Mouse (Mus musculus) intestine, embryonic 14.5 days (tissue): ENCODE measurements around the gene Rrp8. TPM values are rescaled to one million over a fixed set of nuclear protein-coding genes. Genes with fewer than 3 reads are reported as not detected.

Source experiments
- ATAC-seq: fragments of 200-750 bp; cut with Nextera tagmentation; replicated peaks from 2 replicates; pipeline ENCODE4 v1.8.0; 2017; ENCODE audit warnings: low read depth, moderate number of reproducible peaks, moderate TSS enrichment, moderate library complexity; ENCODE audit not compliant: low FRiP score, low TSS enrichment
- DNase-seq: peaks from one replicate; pipeline ENCODE4 v3.0.0-alpha.2; 2018; ENCODE audit warnings: low spot score
- H3K27ac ChIP-seq: fragments of 300-500 bp; sonication (generic); 2 replicates; pipeline ENCODE4 v1.5.1; 2014; ENCODE audit warnings: low read depth, mild to moderate bottlenecking, control low read depth
- H3K27me3 ChIP-seq: fragments of 300-500 bp; sonication (generic); replicated peaks from 2 replicates; pipeline ENCODE4 v1.6.1; 2014; ENCODE audit warnings: low read length, control low read depth; ENCODE audit not compliant: control insufficient read depth, insufficient read depth
- H3K36me3 ChIP-seq: fragments of 300-500 bp; sonication (generic); 2 replicates; pipeline ENCODE4 v1.6.1; 2014; ENCODE audit warnings: low read length, control low read depth; ENCODE audit not compliant: control insufficient read depth, insufficient read depth
- H3K4me1 ChIP-seq: fragments of 300-500 bp; sonication (generic); replicated peaks from 2 replicates; pipeline ENCODE4 v1.6.1; 2014; ENCODE audit warnings: low read length, control low read depth, mixed read lengths; ENCODE audit not compliant: control insufficient read depth, insufficient read depth
- H3K4me2 ChIP-seq: fragments of 300-500 bp; sonication (generic); 2 replicates; pipeline ENCODE4 v1.6.1; 2014; ENCODE audit warnings: low read length
- H3K4me3 ChIP-seq: fragments of 300-500 bp; sonication (generic); 2 replicates; pipeline ENCODE4 v1.5.1; 2014; ENCODE audit warnings: low read depth, low read length, control low read depth, mixed read lengths
- H3K9ac ChIP-seq: fragments of 300-500 bp; sonication (generic); 2 replicates; pipeline ENCODE4 v1.6.1; 2014; ENCODE audit warnings: mild to moderate bottlenecking, low read length
- H3K9me3 ChIP-seq: fragments of 300-500 bp; sonication (generic); 2 replicates; pipeline ENCODE4 v1.6.1; 2016; ENCODE audit warnings: low read length, control low read depth; ENCODE audit not compliant: control insufficient read depth
- WGBS: fragments of 180-500 bp; shearing (Covaris S2); extraction: QIAGEN DNeasy Blood & Tissue Kit; methylation state at CpG from one replicate; pipeline ENCODE4 v1.1.7; 2014; 5-methylcytosine and 5-hydroxymethylcytosine counted together
- polyA plus RNA-seq: library from polyadenylated mRNA; unstranded; fragments of >200 nt; fragmentation: Nextera tagmentation; extraction: Ambion mirVana; gene quantifications from 2 replicates; pipeline ENCODE4 v1.2.1, GENCODE M21; 2014

Gene Rrp8
- polyA plus RNA-seq, result 36.7 and 41.8 TPM in 2 replicates

DNA sequence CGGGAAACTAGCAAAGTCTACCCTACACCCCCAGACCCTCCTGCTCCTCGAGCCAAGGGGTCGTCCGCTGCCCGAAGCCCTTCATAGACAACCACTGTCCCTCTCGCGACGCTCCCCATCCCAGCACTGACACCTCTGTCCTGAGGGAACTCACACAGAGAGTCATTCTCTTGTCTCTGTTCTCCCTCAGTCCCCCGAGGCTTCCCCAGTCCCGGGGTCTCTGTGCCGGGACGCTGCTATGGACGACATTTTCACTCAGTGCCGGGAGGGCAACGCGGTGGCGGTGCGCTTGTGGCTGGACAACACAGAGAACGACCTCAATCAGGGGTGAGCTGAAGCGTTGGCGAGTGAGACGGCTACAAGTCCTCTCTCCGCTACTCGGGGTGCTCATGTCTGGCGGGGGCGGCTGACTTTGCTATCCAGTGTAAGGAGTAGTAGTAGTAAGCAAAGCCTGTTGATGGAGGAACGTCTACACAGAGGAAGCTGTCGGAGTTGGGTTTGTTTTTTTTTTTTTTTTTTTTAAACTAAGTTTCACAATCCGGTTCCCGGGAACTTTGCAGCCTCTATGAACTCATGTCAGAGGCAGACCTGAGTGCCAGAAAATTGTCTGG lies at the start of gene Rrp8:
Gene Rrp8, minus strand, starts transcription at position 475 of the 611 bp plus-strand sequence.
- Histone ChIP-seq H3K4me3 (peak within 1 kb of the TSS; percentile 96), H3K36me3 (peaks cover 54% of the 10 kb centered on the region)
- DNase-seq, result no peak

DNA sequence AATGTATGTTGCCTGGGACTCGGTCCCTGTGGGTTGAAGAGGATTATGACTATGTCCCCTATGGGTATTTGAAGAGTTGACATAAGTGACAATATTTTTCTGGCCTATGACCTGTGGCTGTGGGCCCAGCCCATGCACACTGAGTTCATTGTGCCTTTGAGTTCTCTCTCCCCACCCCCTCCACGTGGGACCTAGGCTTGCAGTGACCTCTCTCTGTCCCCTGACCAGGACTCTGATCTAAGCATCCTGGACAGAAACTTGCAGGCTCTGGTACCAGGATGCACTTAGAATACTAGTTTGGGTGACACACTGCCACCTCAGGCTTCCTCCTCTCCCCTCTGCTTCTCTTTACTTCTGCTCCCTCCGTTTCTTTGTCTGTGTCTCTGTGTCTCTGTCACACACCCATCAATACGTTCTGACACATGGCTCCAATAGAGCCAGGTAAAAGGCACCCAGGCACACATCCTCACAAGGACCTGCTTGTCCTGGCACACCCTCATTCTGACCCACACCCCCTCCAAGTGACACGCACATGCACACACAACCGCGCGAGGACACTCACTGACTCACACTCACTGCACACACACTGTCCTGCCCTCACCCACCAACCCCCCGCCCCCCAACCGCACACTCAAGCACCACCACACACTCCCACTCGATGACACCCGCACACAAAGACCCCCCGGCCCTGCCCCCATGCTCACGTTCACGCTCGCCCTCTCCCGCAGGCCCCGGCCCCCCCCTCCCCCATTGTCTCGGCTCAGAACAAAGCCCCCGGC lies 49.5 kb upstream of the Rrp8 start:
- peak; percentile 72 for ATAC-seq
- Histone ChIP-seq H3K27me3 (no peaks in the 10 kb centered on the region), H3K36me3 (peaks cover 12% of the 10 kb centered on the region), H3K4me1 (peaks cover 30% of the 10 kb centered on the region), H3K9ac (peak overlapping the region; percentile 96), H3K27ac (peak overlapping the region; percentile 86), H3K4me2 (peak overlapping the region; percentile 60), H3K4me3 (peak overlapping the region; percentile 76), H3K9me3 (no peaks in the 10 kb centered on the region)
- DNase-seq, result peak; percentile 60
- WGBS, result 8% methylated on average over 16 of the region's 20 CpGs

More for the DNA sequence above, at the start of gene Rrp8:
- Histone ChIP-seq H3K27me3 (no peaks in the 10 kb centered on the region), H3K4me2 (peak within 1 kb of the TSS; percentile 73), H3K9ac (peak within 1 kb of the TSS; percentile 88), H3K4me1 (peaks cover 23% of the 10 kb centered on the region), H3K9me3 (no peaks in the 10 kb centered on the region), H3K27ac (peak within 1 kb of the TSS; percentile 94)
- no peak for ATAC-seq
- under 1% methylated on average over 29 of the region's 30 CpGs for WGBS

DNA sequence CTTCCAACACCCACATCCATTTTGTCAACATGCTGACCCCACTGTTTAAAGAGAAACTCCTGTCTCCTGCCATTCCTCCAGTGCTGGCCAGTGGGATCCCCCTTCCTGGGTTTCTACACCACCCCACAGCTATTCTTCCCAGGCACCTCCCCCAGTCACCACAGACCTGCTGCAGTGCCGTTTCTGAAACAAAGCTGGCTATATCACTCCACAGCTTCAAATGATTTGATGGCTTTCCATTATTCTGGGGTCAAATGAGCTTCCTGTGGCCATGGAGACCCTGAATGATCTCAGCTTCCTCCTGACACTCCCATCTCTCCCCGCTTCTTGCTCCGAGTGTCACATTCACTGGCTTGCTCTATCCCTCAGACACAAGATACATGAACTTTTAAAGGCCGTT lies 47.4 kb upstream of the Rrp8 start:
- Histone ChIP-seq H3K4me3 (no peak overlapping the region), H3K9me3 (no peaks in the 10 kb centered on the region), H3K27ac (no peak overlapping the region), H3K9ac (no peak overlapping the region), H3K4me2 (peak overlapping the region; percentile 31), H3K4me1 (peaks cover 30% of the 10 kb centered on the region), H3K36me3 (peaks cover 27% of the 10 kb centered on the region), H3K27me3 (no peaks in the 10 kb centered on the region)
- WGBS, result 29% methylated on average over 4 of the region's 4 CpGs
- ATAC-seq, result no peak
- DNase-seq, result no peak

DNA sequence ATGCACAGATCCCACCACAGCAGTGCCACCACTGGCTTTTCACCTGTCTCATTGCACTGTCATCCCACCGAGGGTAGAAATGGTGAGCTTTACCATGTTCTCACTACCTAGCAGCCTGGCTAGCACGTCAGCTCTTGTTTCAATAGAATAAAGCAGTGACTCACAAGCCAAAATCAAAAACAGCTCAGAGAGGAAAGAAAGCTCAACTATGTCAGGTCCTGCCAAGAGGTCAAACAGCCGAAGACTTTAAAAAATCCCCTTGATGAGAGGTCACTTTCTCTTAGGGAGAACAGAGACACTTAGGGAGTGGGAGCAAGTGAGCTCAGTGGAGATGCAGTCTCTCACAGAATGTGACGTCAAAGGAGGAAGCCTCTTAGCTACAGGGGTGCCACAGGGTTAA lies 46.7 kb upstream of the Rrp8 start:
- Histone ChIP-seq H3K4me2 (no peak overlapping the region), H3K4me1 (peaks cover 35% of the 10 kb centered on the region), H3K9me3 (no peaks in the 10 kb centered on the region), H3K36me3 (peaks cover 27% of the 10 kb centered on the region), H3K9ac (no peak overlapping the region), H3K27ac (no peak overlapping the region), H3K27me3 (no peaks in the 10 kb centered on the region), H3K4me3 (no peak overlapping the region)
- 52% methylated on average over 4 of the region's 4 CpGs for WGBS
- no peak for ATAC-seq
- DNase-seq, result no peak

DNA sequence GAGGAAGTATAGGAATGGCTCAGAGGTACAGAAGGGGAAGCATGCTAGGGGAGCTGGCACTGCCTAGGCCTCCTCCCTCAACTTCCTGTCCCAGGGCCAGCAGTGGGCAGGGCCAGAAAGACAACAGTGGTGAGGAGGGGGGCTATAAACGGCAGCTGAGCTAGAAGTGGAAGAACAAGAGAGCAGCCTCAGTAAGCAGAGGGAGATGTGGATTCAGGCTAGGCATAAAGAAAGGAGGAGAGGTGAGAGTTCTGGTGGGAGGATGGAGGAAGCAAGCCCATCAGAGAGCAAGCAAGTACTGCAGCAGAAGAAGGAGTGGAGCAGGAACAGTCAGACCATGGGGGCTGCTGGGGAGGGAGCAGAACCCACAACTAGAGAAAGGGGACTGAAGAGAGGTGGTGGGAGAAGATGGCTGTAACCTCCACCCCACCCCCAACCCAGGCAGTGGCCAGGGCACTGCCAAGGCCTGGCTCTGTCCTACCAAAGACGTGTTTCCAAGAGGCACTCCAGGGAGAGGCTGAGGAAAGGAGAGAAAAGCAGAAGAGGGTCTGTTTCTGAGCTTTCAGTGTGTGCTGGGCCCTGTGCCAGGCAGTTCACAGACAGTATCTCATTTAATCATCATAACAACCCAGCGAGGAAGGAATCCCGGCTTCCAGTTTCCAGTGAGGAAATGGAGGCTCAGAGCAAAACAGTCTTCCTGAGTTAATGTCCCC lies 41.5 kb upstream of the Rrp8 start:
- peak overlapping the region; percentile 25 for H3K4me3 ChIP-seq
- peak overlapping the region; percentile 34 for H3K9ac ChIP-seq
- peak overlapping the region; percentile 54 for H3K4me2 ChIP-seq
- H3K9me3 ChIP-seq, result no peaks in the 10 kb centered on the region
- no peaks in the 10 kb centered on the region for H3K27me3 ChIP-seq
- peaks cover 27% of the 10 kb centered on the region for H3K36me3 ChIP-seq
- H3K4me1 ChIP-seq, result peaks cover 35% of the 10 kb centered on the region
- DNase-seq (peak; percentile 68), ATAC-seq (peak; percentile 83)
- 14% methylated on average over 4 of the region's 4 CpGs for WGBS
- H3K27ac ChIP-seq, result peak overlapping the region; percentile 96

DNA sequence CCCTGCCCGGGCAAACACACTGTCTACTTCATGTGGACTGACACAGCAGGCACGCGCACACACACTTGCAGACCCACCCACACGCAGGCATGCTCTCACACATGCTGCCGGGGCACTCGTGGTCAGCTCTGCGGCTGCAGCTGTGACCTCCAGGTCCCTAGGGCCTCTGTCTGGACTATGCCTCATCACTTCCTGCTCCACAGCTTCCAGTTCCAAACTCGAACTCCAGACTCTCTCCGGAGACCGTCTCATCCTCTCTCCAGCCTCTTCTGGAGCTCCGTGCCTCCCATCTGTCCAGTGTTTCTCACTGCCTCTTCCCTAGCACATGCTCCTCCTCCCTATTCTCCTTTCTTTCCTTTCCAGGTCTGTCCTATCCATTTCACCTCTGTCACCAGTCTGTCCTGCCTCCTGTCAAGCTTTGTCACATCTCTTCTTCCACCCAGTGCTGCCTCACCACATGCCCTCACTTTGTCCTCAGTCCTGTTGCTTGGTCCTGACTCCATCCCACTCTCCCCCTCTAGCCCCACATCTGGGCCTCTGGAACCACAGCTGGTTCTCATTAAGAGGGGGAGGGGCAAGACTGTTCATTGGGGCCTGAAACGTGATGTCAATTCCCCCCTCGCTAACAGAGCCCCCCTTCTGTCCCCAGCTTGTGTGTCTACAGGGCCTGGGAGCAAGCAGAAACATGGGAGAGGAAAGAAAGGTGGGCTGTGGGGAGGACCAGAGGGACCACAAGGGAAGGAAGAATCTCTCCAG lies 40.8 kb upstream of the Rrp8 start:
- ATAC-seq (peak; percentile 82), DNase-seq (peak; percentile 80)
- Histone ChIP-seq H3K9ac (peak overlapping the region; percentile 34), H3K27me3 (no peaks in the 10 kb centered on the region), H3K36me3 (peaks cover 28% of the 10 kb centered on the region), H3K4me3 (peak overlapping the region; percentile 25), H3K9me3 (no peaks in the 10 kb centered on the region), H3K27ac (peak overlapping the region; percentile 96), H3K4me2 (peak overlapping the region; percentile 54), H3K4me1 (peaks cover 35% of the 10 kb centered on the region)
- 19% methylated on average over 13 of the region's 13 CpGs for WGBS

DNA sequence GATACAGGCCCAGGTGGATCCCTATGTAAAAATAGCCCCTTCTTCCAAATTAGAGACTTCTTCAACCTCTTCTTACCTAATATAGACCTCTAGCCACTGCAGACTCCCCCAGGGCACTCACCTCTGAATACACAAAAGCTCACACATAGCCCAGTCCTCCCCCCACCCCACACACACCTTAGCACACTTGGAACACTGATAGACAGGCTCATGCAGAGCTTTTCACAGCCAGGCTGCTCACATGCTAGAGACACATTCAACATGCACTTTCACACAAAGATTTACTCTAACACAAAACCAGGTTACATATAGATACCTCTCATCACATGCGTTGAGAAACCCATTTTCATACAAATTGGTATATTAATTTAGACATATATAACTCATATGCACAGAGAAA lies 40.1 kb upstream of the Rrp8 start:
- no peak for DNase-seq
- Histone ChIP-seq H3K4me1 (peaks cover 35% of the 10 kb centered on the region), H3K4me2 (peak overlapping the region; percentile 54), H3K36me3 (peaks cover 34% of the 10 kb centered on the region), H3K27ac (peak overlapping the region; percentile 96), H3K27me3 (no peaks in the 10 kb centered on the region), H3K9me3 (no peaks in the 10 kb centered on the region), H3K4me3 (peak overlapping the region; percentile 25), H3K9ac (peak overlapping the region; percentile 34)
- ATAC-seq, result no peak
- 91% methylated on average over 1 of the region's 1 CpGs for WGBS

DNA sequence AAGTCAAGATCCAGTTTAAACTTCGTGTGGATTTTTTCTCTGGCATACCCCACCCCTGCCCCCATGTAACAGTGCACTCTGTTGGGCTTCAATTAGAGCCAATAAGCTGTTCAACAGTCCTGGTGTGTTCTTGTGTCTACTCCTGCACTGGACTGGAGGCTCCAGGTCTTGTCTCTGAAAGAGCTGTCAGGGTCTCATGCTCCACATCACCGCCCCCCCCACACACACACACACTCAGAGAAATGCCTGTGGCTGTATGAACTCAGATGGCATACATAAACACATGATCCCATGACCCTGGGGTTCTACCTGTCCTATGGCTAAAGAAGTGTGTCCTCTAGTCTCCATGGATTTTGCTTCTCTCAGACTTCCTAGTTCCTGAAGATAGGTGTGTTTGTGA lies 38.8 kb upstream of the Rrp8 start:
- DNase-seq (no peak), ATAC-seq (no peak)
- peaks cover 37% of the 10 kb centered on the region for H3K36me3 ChIP-seq
- no peak overlapping the region for H3K4me2 ChIP-seq
- no peak overlapping the region for H3K9ac ChIP-seq
- H3K27ac ChIP-seq, result no peak overlapping the region
- no peaks in the 10 kb centered on the region for H3K27me3 ChIP-seq
- H3K4me1 ChIP-seq, result peaks cover 35% of the 10 kb centered on the region
- no peaks in the 10 kb centered on the region for H3K9me3 ChIP-seq
- 88% methylated on average over 2 of the region's 2 CpGs for WGBS
- no peak overlapping the region for H3K4me3 ChIP-seq
